Mouse (Mus musculus): Measurements from ENCODE around the gene Ndufb6.
"Not testable (repeated sequence)": the region's sequence is repeated elsewhere in the genome, so short reads cannot be mapped to it uniquely, and the experiment has no call there.

The Ndufb6 gene

DNA sequence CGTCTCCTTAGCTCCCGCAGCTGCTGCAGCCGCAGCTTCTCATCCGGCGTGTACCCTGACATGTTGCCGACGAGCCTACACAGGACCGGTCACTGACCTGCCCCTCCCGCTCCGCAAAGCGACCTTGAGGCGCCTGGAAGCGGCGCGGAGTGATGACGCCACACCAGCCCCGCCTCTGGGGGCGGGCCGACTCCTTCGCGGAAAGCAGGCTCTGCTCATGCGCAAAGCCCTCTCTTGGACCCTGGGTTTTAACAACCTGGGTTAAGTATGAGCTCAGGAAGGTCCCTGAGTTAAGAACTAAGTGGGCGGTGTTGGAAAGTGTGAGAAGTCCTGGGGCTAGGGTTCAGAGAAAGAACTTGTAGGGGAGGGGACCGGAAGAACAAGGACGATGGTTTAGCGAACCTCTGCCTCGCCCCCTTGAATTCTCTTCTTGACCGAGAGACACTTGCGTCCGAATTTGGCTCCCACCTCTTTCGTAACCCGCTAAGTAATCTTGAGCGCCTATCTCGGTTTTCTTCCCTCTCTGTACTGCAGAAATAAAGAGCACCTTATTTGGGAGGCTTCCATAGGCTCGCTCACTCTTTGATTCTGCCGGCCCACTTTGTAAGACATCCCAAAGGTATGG is at the start of gene Ndufb6:
TSS of gene Ndufb6 (minus strand) at position 146 of the 625 bp plus-strand sequence.
- peak; percentile 92 for DNase-seq (ENCODE audit: extremely low read depth, low read depth)

DNA sequence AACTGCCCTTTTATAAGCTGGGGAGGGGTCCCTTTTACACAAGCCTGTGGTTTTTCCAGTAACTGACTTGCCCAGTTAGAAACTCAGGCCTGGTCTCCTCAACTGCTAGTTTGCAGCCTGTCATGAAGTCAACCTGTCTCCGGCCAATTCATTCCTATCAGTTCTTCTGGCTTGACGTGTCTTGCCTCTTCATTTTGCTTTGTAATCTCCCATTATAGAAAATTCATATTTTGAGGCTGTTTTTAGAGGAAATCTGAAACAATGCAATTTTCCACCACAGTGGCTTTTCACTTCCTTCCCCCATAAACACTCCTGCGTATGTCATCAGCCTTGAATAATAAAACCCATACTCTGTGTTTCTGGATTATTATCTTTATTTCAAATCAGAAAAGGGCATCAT is 47.9 kb upstream of the Ndufb6 start:
- DNase-seq (ENCODE audit: extremely low read depth, low read depth), result no peak

DNA sequence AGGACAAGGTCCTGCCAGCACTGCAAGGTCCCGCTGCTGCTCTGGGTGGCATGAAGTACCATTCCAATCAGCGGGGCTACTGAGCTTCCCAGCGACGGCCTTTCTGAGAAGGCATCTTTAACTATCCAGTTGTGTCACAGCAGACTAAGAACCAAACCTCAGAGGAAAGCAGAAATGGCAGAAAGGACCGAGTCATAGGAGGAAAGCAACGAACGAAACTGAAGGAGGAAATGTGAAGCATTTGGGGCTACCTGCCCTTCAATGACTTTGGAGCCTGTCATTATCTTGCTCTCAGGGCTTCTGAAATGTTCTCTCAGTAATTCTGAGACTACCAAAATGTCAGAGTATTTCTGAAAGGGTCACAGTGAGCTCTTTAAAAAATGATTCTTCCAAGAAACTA is 45.4 kb upstream of the Ndufb6 start:
- no peak for DNase-seq (ENCODE audit: extremely low read depth, low read depth)

DNA sequence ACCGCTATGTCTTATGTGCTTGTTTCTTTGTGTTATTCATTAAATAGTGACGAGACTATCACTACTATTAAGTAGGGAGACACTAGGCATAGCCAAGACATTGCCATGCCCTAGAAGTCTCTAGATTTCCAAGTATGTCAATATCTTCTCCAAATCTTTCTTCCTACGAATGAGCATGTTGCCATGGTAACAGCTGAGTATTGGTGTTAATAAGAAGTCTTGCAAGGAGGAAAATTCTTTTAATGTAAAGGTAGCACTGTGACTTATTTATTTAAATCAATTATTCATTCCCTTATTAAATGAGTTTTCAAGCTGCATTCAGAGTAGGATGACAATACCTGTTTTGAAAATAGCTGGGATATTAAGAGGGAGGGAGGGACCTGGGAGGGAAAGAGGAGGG is 38.2 kb upstream of the Ndufb6 start:
- DNase-seq (ENCODE audit: extremely low read depth, low read depth), result no peak

DNA sequence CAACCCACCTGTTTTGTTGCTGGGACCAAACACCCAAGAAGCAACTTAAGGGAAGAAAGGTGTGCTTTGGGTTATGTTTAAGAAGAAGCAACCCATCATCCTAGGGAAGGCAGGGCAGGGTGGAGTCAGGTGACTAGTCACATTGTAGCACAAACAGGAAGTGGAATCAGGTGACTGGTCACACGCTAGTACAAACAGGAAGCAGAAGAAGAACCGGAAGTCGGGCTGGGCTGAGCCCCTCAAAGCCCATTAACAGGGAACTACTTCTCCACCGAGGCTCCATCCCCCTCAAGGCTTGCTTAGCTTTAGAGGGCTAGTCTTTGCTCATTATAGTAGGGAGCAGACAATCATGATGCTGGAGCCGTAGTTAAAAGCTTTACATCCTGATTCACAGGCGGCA is 33.8 kb upstream of the Ndufb6 start:
- DNase-seq (ENCODE audit: extremely low read depth, low read depth), result peak; percentile 32

DNA sequence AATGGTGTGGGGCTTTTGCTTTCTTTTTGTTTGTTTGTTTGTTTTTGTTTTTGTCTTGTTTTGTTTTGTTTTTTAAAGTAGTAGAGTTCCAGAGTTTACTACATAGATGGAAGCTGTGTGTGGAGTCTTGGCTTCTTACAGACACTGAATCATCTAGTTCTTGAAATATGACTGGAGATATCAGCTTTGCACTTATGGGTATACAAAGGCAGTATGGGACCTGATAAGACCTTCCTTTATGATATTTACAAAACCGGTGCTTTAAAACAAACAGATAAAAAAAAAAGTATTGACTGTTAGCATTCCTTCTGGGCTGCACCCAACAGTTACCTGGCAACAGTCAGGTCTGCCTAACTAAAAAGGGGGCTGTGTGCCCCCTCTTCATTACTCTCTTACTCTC is 33.0 kb upstream of the Ndufb6 start:
- DNase-seq (ENCODE audit: extremely low read depth, low read depth), result no peak

DNA sequence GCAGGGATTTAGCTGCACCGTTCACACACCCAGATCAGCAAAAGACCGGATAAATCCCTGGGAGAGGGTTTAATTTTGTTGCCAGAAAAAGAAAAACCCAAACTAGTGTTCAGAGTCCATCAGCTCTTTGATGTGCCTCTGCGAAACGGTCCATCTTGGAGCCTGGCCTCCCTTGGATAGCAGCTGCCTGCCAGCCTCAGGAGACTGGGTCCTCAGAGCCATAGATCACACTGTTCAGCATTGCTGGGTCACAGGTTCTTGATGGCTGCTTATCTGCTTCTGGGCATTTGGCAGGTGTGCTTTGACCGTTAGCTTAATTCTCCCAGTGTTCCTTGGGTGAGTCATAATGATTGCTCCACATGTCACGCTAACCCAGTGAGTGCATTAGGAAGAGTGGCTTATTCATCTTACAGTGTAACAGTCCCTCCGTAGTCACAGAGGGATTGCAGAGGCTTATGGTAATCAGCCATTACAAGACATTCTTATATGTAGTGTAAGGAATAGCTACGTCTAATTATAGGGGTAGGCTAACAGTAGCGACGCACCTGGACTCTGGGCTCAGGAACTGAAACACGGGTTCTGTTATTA is 31.7 kb upstream of the Ndufb6 start:
- DNase-seq (ENCODE audit: extremely low read depth, low read depth), result no peak

DNA sequence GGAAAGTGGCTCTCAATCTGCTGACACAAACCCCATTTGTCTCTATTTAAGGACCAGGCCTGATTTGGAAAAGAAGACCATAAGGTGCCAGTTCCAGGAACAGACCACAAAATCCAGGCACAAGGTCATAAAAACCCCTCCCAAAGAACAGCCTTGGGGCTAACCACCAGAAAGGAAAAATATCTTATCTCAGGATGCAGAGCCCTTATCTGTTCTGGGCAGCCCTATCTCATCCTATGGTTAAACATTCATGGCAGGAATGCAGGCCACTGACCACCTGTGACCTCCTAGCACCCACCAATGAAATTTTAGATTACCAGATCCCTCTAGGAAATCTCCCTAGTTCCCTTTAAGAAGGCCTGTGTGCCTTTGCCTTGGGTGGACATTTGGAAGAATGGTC is 30.5 kb upstream of the Ndufb6 start:
- DNase-seq (ENCODE audit: extremely low read depth, low read depth), result no peak

DNA sequence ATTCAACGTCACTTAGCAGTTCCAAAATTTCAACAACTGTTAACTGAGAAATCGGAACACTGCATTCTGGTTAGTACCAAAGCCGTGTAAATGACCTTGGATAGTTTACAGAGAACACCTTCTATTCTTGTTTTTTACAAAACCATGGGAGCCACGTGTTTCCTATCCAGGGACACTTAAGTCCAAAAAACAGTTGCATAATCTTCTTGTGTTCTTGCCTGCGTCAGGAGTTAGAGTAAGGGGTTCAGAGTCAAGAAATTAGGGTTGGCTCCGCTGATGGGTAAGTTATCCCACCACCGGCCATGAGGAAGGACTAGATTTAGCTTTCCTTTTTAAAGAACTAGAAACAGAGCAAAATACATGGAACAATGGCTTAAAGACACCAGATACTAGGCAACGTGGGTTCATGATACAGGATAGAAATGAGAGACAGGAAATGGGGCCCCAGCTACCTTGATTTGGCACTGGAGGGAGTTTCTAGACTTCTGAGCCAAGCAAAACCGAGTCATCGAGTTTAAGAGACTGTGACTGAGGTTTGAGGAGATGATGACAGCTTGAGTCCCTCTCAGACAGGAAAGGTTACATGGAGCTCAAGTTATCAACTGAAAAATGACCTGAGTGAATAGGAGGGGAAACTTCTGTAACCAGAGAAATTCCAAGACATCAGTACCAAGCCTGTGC is 23.4 kb upstream of the Ndufb6 start:
- no peak for DNase-seq (ENCODE audit: extremely low read depth, low read depth)

DNA sequence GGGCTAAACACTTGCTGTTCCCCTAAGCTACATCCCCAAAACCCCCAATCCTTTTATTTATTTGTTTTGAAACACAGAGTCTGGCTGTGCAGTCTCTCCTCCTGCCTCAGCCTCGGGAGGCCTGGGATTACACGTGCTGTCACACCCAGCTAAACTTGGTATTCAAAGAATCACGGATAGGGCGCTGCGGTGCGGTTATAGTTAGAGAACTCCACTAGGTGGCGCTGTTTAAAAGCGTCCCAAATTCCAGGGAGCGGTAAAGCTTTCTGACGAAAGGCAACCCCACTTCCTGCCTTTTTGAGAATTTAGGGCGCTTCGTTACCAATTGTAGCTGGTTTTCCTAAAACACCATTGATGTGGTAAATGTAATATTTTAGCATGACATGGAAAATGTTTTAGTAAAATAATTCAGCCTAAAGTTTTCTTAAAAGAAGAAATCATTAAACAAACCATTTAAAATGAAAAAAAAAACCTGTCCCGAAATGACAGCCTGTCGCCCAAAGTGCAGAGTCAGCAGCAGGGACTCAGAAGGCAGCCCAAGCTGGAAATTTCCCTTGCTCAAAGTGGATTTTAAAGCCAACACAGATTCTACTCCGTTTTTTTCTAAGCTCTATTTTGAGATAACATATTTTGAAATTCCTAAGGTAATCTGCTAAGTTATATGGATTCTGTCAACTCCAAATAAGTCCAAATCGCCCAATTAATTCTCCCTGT is 22.0 kb upstream of the Ndufb6 start:
- peak; percentile 72 for DNase-seq (ENCODE audit: extremely low read depth, low read depth)

DNA sequence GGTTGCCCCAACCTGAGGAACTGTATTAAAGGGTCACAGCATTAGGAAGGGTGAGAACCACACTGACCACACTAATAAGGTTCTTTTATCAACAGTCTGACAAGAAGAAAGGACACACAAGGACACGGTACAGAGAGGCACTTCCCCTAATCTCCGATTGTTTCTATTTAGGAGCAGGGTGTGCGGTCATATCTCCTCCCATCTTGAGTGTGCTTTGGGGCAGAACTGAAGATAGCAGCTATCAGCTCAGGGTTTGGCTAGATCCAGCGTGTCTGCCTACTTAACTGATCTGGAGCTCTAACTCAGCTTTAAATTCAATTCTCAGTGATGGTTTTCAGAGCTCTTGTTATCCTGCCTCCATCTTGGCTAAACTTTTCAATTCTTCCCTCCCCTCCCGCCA is 19.9 kb upstream of the Ndufb6 start:
- no peak for DNase-seq (ENCODE audit: extremely low read depth, low read depth)

DNA sequence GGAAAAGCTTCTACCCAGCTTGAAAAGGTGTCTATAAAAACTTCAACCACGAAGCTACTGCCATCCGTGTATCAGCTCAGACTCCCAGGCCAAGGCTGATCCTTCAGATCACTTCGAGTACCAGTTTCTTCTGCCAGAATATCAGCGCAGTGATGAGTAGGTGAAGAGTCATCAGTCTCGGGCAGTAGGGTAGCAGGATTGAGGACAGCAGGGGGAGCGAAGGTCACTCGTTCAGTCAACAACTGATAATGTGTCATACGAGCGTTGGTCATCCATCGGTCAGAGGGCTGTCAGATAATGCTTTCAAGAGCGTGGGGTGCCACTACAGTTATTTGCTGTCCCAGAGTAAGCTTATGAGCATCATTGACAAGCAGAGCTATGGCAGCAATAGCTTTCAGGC is 12.3 kb upstream of the Ndufb6 start:
- DNase-seq (ENCODE audit: extremely low read depth, low read depth), result not testable (repeated sequence)

DNA sequence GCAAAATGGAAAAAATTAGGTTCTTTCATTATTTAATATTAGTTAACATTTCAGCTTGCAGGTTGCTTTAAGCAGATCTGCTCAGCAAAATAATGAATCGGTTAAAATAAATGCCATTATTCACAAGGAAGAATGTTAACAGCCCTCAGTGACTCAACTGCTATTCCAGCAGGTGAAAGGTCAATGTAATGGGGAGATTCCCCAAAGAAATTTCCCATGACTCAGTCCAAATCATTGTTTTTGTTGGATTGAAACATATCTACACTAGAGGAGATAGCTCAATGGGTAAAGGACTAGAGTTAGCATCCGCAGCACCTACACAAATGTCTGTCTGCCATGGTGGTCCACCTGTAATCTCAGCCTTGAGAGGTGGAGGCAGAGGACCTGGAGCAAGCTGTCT is 9.8 kb upstream of the Ndufb6 start:
- DNase-seq (ENCODE audit: extremely low read depth, low read depth), result no peak

DNA sequence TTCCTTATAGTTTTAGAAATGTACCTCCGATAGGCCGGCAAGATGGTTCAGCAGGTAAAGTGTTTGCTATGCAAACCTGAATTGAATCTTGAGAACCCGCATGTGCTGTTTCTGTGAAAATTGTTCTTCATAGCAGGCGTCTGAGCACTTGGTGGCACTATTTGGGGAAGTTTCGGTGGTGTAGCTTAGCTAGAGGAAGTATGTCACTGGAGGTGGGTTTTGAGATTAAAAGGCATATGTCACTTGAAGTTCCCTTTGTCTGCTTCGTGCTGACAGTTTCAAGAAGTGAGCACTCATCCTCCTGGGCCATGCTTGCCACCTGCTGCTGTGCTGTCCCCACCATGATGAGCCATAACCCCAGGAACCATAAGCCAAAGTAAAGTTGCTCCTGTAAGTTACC is 8.2 kb upstream of the Ndufb6 start:
- peak; percentile 77 for DNase-seq (ENCODE audit: extremely low read depth, low read depth)

DNA sequence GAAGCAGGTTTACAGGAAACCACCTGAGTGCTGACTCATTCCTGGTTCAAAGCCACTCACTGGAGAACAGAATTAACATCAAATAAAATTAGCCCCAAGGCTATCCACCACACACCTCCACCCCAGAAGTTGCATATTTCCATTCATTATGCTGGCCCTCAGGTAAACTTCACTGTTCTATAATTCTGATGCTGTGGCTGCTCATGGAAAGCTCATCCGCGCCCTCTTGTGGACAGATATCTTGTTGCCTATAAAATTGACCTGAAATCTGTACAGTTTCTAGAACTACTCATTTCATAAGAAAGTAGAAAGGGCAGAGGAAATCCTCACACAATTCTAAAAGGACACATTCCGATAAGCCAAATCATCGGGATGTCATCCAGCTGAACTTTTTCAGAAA is 6.4 kb upstream of the Ndufb6 start:
- DNase-seq (ENCODE audit: extremely low read depth, low read depth), result no peak

DNA sequence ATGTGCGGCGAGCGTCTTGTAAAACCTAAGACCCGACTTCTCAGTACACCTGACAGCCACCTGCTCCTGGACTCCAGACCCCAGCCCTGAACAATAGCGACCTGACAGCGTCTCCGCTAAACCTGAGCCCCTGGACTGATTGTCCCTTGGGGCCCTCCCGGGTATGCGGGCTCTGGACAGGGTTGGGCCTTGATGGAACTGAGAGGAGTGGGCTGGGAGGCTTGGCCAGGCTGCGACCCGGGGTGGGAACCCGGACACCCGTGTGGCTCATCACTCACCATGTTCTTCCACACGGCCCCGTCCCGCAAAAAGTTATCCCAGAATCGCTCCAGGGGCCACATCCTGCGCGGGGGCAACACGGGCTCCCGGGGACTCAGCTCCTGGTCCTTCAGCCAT is 343 bp downstream of the Ndufb6 start:
- no peak for DNase-seq (ENCODE audit: extremely low read depth, low read depth)

DNA sequence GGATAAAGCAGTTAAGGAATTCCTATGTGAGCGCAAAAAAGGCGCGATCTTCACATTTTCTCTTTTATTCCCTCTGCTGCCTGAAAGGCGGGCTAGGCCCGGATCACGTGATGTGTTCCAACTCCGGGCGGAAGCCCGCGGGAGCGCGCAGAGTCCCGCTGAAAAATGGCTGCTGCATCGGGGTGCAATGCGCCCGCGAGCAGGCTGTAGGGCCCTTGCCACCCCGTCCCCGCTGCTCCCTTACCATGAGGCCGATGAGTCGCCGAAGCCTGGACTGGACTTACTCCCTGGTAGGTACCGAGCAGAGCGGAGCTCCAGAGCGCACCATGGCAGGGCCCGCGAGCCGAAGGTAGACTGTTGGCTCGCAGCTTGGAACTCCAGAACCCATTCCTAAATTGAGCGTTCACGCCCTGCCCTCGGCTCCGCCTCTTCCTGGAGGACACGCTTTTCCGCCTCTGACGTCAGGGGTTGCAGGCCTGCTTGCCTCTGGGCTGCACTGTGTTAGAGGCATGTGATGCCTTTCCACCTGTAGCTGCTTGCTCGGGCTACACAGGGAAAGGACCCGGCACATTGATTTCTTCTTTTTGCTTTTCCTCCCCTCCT is 9.7 kb downstream of the Ndufb6 start, which contains the start of the genes Smim27 and Topors:
TSS of gene Smim27 (plus strand) at position 150 of the 603 bp plus-strand sequence.
TSS of gene Topors (minus strand) at position 421 of the 603 bp plus-strand sequence.
- peak; percentile 92 for DNase-seq (ENCODE audit: extremely low read depth, low read depth)

DNA sequence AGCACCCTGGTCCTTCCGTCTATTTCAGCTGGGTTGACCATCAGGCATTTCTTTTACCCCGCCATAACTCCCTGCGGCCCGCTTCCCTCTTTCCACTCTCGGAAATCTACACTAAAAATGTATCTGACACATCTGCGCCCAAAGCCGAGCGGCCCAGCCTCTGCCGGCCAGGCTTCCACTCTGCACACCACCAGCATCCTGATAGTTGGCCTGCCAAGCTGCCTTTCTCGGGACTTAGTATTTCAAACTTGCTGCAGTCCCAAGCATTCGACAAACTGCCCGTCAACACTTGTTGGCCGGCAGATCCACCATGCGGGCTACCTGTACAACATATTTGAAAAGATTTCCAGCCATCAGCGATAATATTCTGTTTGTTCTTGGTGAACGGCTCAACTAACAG is 10.4 kb downstream of the Ndufb6 start:
- DNase-seq (ENCODE audit: extremely low read depth, low read depth), result no peak

DNA sequence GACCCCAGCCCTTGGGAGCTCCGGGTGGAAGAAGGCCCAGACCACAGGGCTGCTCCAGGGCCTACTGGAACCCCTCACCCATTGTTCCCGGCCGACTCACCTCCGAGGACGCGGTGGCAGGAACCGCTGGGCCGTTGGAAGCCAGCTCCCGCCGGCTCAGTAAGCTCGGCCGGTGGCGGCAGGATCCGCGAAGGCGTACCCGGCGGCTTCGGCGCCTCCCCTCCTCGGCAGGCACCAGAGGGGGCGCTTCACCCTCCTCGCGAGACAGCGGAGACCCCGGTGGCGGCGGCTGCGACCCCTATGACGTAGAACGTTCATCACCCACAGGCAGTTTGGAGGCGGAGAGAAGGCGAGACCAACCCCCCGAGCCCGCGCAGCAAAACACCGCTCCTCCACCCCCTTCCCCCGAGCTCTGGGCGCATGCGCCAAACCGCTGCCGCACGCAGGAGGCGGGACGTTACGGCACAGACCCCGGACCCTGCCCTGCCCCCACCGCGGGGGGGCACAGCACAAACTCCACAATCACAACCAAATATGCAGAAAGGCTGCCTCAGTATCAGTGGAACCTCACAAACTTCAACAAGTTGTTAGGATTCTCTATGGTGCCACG is 10.9 kb downstream of the Ndufb6 start:
- peak; percentile 54 for DNase-seq (ENCODE audit: extremely low read depth, low read depth)

DNA sequence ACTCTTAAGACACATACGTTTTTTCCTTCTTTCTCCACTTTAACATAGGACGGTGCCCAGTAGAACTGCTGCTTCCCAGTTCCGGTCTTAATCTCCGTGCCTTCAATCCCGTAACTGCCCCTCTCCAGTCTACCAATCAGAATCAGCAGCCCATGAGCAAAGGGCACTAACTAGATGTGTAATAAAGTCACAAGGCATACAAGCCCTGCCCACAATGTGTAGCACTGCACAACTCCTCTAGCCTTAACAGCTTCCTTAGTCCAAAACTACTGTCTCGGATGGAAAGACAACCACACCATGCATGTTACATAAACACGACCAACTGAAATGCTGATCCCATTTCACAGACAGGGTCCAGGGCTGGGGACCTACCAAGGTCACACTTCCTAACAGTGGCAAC is 11.5 kb downstream of the Ndufb6 start:
- DNase-seq (ENCODE audit: extremely low read depth, low read depth), result no peak

DNA sequence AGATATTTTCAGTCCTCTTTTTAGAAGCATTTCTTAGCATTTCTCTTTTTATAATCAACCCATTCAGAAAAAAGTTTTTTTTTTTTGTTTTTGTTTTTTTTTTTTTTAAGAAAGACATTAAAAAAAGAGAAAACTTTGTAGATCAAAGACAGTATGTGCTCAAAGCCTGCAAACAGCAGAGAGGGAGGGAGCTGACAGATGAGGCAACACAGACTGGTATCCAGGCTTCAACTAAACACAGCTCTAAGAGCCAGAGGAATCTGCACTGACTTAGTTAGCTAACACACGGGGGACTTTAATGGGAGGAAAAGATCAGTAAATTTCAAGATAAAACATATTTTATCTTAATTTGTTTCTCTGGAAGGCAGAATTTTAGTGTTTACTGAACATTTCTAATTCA is 14.9 kb downstream of the Ndufb6 start:
- no peak for DNase-seq (ENCODE audit: extremely low read depth, low read depth)
